Mouse (Mus musculus) thymus, adult 2 months (tissue): ENCODE results near the gene Ankrd28. TPM values are rescaled to one million over a fixed set of nuclear protein-coding genes. Genes with fewer than 3 reads are reported as not detected.
"Not testable (repeated sequence)": the region's sequence is repeated elsewhere in the genome, so short reads cannot be mapped to it uniquely, and the experiment has no call there.

Experiments
- DNase-seq: peaks from one replicate; pipeline ENCODE4 v3.0.0; 2021
- H3K27ac ChIP-seq: fragments of 200-500 bp; 2 replicates; pipeline ENCODE4 v1.5.1; 2012; ENCODE audit warnings: low read length, control low read depth; ENCODE audit not compliant: control insufficient read depth, insufficient read depth
- H3K27me3 ChIP-seq: fragments of 200-500 bp; 2 replicates; pipeline ENCODE4 v1.6.1; 2012; ENCODE audit warnings: mild to moderate bottlenecking, low read length, moderate library complexity, mixed read lengths; ENCODE audit not compliant: control insufficient read depth, insufficient read depth
- H3K36me3 ChIP-seq: fragments of 200-500 bp; 2 replicates; pipeline ENCODE4 v1.6.1; 2012; ENCODE audit warnings: mild to moderate bottlenecking, low read length, moderate library complexity; ENCODE audit not compliant: control insufficient read depth, insufficient read depth
- H3K4me1 ChIP-seq: fragments of 200-500 bp; replicated peaks from 2 replicates; pipeline ENCODE4 v1.6.1; 2012; ENCODE audit warnings: low read length; ENCODE audit not compliant: control insufficient read depth, insufficient read depth
- H3K4me3 ChIP-seq: fragments of 200-500 bp; 2 replicates; pipeline ENCODE4 v1.5.1; 2012; ENCODE audit warnings: mild to moderate bottlenecking, low read length, control low read depth, moderate library complexity; ENCODE audit not compliant: control insufficient read depth, insufficient read depth
- CTCF ChIP-seq: fragments of 200-500 bp; IDR thresholded peaks from 2 replicates; pipeline ENCODE4 v1.5.1; 2012; ENCODE audit warnings: mild to moderate bottlenecking, control low read depth, low read length, moderate library complexity, borderline replicate concordance; ENCODE audit not compliant: control insufficient read depth, poor library complexity, insufficient read depth; ENCODE audit errors: extremely low read depth
- POLR2A ChIP-seq: fragments of 200-500 bp; IDR thresholded peaks from 2 replicates; pipeline ENCODE4 v1.6.1; 2012; ENCODE audit warnings: mild to moderate bottlenecking, low read length, control low read depth, moderate library complexity; ENCODE audit not compliant: control insufficient read depth, poor library complexity, insufficient read depth; ENCODE audit errors: extremely low read depth
- WGBS: fragments of 180-500 bp; shearing (Covaris S2); methylation state at CpG from one replicate; pipeline ENCODE4 v1.1.7; 2018; 5-methylcytosine and 5-hydroxymethylcytosine counted together
- polyA plus RNA-seq: library from polyadenylated mRNA; depleted of rRNA; stranded (reverse); fragments of >200 nt; gene quantifications from 2 replicates; pipeline ENCODE4 v1.2.3, GENCODE M21; 2012; rRNA removed

Gene Ankrd28
- polyA plus RNA-seq: 18.2 and 20.0 TPM in 2 replicates

- Histone ChIP-seq H3K4me1 (peaks cover 5% of the 10 kb centered on the region; the same call in 1 of the 2 replicates), H3K4me3 (peak within 1 kb of the TSS; percentile 78), H3K27me3 (no peaks in the 10 kb centered on the region), H3K27ac (no peak within 1 kb of the TSS), H3K36me3 (no peaks in the 10 kb centered on the region)
- peak; percentile 69 for TF ChIP-seq CTCF
- TF ChIP-seq POLR2A: peak; percentile 68; the same call in 1 of the 2 replicates
- under 1% methylated on average over 81 of the region's 81 CpGs for WGBS
- DNase-seq: peak; percentile 97
Observed at GRCm38 (mm10) chr14:31830571-31831369, at the start of gene Ankrd28. TSS of gene Ankrd28 (minus strand) at chr14:31830651.

DNA sequence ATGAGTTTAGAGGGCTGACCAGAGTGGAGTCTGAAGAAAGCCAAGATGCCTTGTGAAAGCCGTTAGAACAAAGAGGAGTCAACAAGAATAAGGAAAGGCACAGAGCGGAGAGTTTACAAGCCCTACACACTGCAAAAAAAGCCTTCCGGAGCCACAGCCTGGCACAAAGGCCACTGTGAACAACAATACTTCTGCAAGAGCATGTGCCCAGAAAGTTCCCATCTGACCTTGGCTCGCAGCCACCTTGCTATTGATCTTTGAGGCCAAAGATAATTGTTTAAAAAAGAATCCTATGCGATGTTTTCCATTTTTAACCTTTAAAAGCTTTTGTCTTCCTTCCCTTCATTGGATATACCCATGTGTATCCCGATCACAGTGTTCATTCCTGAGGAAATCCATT, 49.0 kb upstream of the Ankrd28 start:
- Histone ChIP-seq H3K36me3 (no peaks in the 10 kb centered on the region), H3K27me3 (no peaks in the 10 kb centered on the region), H3K27ac (no peak overlapping the region), H3K4me1 (no peaks in the 10 kb centered on the region), H3K4me3 (no peak overlapping the region)
- WGBS: 92% methylated on average over 6 of the region's 6 CpGs
- TF ChIP-seq CTCF: no peak
- TF ChIP-seq POLR2A: no peak
- no peak for DNase-seq

GRCm38 (mm10) chr14:31872130-31872529, 41.7 kb upstream of the Ankrd28 start:
- H3K27me3 ChIP-seq: no peaks in the 10 kb centered on the region; the same call in 1 of the 2 replicates

GRCm38 (mm10) chr14:31870436-31870835, 40.0 kb upstream of the Ankrd28 start:
- WGBS: 95% methylated on average over 5 of the region's 5 CpGs
- H3K4me1 ChIP-seq: no peaks in the 10 kb centered on the region
- no peaks in the 10 kb centered on the region for H3K36me3 ChIP-seq
- H3K4me3 ChIP-seq: no peak overlapping the region
- H3K27me3 ChIP-seq: no peaks in the 10 kb centered on the region; the same call in 1 of the 2 replicates
- DNase-seq: no peak
- TF ChIP-seq CTCF (no peak), POLR2A (no peak)
- no peak overlapping the region for H3K27ac ChIP-seq

More at GRCm38 (mm10) chr14:31872130-31872529, 41.7 kb upstream of the Ankrd28 start:
- no peak overlapping the region for H3K27ac ChIP-seq
- no peak overlapping the region for H3K4me3 ChIP-seq
- no peaks in the 10 kb centered on the region for H3K36me3 ChIP-seq
- TF ChIP-seq CTCF (no peak), POLR2A (no peak)
- whole genome bisulfite sequencing: 90% methylated on average over 5 of the region's 5 CpGs
- H3K4me1 ChIP-seq: no peaks in the 10 kb centered on the region
- no peak for DNase-seq

DNA sequence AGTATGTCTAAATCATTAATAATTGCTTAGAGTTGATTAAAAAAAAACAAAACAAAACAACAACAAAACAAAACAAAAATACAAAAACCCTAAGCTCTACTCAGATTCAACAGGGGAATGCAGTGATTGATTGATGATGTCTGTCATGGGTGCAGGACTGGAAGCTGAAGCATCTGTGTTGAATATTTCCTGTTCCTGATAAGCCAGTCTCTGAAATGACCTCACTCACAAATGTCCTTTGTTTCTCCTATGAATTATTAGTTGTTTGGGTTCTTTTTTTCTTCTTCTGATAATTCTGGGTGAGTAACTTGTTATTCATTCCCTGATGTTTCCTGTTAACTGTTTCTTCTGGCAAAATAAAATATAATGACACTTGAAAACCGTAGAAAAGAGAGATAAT, 38.1 kb upstream of the Ankrd28 start:
- no peak overlapping the region for H3K4me3 ChIP-seq
- H3K27me3 ChIP-seq: no peaks in the 10 kb centered on the region
- TF ChIP-seq POLR2A: no peak
- TF ChIP-seq CTCF: no peak
- no peaks in the 10 kb centered on the region for H3K36me3 ChIP-seq
- no peak overlapping the region for H3K27ac ChIP-seq
- no peaks in the 10 kb centered on the region for H3K4me1 ChIP-seq
- no peak for DNase-seq
- 30% methylated on average over 1 of the region's 1 CpGs for WGBS

GRCm38 (mm10) chr14:31866366-31866765, 35.9 kb upstream of the Ankrd28 start:
- H3K27me3 ChIP-seq, H3K36me3 ChIP-seq, DNase-seq, H3K27ac ChIP-seq, H3K4me3 ChIP-seq, H3K4me1 ChIP-seq: not testable (repeated sequence)
- 96% methylated on average over 10 of the region's 10 CpGs for WGBS
